Mouse (Mus musculus): ENCODE results near the gene Tiprl.
A peak's percentile ranks its signal among the peaks of the same experiment; 100 is the strongest.

Tiprl gene

DNA sequence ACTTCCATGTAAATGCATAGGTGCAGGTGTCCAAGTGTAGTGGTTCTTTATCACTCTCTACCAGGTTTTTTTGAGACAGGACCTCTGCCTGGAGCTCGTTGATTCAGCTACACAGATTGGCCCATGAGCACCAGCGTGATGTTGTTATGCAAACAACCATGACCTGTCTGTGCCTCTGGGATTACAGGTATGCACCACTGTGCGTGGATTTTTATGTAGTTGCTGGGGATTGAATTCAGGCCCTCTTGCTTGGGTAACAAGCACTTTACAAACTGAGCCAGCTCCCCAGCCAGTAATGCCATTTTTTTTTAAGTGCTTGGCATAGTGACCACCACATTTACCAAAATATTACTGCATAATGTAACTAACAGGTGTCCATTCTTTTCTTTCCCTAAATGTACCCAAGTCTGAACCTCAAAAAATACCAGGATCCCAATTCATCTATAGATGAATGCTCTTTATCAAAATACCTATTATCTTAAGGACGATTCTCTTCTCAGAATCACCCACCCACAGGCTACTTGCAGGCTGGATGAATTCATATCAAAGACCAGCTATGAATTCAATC, 35.3 kb downstream of the Tiprl start:
- DNase-seq = no peak

DNA sequence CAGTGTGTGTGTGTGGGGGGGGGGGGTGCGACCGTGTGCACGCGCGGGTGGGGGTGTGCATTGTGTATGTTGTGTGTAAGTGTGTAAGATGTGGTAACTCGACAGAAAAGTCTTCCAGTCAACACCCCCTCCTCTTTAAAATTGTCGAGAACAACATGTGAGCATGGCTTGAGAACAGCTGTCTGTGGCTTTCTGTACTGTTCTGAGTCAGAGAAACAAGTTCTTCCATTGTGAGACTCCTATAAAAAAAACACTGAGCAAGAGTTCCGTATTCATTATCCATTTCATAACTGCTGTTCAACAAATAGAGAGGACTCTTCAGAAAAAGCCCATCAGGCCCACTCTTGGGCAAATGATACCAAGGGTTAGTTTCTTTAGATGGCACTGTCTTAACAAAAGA, 36.0 kb downstream of the Tiprl start:
- DNase-seq = no peak

DNA sequence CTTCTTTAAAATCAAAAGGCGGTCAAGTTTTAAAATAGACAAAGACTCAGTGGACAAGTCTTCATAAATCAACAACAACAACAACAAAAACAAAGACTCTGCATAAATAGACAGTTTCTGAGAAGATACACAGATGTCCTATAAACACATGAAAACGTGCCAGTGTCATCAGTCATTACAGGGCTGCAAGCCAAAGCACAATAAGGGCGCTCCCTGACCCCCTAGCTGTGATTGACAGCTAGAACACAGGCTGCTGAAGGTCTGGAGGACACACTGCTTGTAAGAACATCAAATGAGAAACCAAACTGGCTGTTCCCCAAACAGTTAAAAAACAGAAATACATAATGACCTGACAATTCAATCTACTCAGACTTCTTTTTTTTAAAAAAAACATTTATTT, 37.2 kb downstream of the Tiprl start:
- DNase-seq = no peak

DNA sequence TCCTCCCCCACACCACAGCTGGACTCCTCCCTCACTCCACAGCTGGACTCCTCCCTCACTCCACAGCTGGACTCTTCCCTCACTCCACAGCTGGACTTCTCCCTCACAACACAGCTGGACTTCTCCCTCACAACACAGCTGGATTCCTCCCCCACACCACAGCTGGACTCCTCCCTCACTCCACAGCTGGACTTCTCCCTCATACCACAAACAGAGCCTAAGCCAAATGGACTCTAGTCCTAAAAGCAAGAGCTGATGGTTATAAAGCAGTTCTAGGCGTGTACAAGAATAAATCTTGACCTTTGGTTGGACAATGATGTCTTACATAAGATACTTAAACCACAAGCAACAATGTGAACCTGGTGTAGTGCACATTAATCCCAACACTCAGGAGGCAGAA, 37.8 kb downstream of the Tiprl start:
- DNase-seq = no peak

DNA sequence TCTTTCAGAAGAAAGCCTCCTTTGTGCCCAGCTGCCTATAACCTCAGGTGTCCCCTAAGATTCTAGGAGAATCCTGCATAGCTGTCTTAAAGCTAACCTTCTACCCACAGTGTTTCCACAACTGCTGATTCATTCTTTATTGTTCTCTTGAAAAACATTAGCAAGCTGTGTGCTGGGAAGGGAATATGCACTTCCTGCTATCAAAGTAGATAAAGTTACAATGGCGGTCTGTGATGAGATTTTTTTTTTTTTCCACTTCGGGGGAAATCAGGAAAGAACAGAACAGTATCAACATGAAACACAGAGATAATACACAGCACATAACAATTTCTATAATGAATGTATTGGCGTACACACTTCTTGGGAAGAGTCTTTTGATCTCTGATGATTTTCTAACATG, 38.9 kb downstream of the Tiprl start:
- DNase-seq = no peak

DNA sequence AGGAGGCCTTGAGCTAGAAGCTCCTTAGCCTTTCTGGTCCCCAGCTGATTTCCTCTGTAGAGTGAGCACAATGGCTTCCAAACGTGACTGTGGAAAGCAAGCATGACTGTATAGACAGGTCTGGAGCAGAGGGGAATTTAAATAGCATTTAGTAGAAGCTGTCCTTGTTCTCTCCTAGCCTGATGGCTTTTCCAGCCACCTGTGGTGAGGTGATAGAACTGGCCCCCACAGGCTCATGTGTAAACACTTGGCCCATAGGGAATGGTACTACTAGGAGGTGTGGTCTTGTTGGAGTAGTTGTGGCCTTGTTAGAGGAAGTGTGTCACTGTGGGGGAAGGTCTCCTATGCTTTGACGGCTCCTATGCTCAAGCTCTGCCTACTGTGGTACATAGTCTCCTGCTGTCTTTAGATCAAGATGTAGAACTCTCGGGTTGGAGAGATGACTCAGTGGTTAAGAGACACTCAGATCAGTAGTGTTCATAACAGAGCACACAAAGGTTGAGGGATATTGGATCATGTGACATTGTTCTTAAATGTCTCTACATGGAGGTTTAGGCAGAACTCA, 41.3 kb downstream of the Tiprl start:
- DNase-seq = no peak

DNA sequence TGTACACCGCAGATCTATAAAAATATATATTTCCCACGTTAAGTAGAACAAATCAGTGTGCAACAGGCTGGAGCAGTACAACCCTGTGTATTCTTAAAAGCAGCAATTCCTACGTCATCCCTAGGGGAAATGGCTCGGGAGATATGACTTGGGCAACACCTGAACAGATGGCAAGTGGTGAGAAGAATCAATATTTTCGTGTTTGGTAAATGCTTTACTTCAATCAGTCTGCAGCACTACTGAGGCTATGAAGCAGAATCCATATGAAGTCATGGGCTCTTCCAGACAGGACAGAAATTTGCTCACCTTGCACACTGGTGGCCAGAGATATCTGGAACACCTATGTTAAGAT, 42.2 kb downstream of the Tiprl start:
- no peak for DNase-seq

DNA sequence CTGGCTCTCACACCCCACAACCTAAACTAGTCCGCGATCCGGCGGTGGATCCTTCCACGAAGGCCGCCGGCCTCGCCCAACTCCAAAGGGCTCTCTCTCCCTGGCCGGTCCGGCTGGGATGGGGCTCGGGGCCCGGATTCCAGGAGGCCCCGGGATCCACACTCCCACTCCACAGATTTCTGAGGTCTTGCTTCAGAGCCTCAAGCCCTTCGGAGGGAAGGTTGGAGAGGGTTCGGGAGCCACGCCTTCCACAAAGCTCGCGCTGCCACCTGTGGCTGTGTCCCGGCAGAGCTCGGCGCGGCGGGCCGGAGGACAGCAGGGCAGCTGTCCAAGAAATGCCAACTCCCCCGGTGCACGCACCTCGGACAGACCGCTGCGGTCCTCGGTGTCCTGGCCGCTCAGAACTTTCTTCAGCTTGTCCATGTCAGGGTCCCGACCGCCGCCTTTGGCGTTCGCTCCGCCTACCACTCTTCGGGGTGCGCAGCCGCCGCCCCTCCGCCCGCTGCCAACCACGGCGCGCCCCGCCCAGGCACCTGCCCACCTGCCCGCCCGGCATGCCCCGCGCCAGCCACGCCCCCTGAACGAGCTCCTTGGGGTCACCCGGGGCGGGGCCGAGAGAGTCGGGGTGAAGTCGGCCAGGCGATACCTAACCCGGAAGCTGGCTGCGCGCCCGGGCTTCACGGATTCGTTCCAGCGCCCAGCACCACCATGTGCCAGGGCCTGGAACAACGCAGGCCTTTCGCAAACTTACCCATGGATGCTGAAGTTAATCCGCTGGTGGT, 42.7 kb downstream of the Tiprl start, which contains the start of gene Sft2d2:
Gene Sft2d2, minus strand, starts transcription at position 559 of the 782 bp plus-strand sequence.
- peak; percentile 91 for DNase-seq

DNA sequence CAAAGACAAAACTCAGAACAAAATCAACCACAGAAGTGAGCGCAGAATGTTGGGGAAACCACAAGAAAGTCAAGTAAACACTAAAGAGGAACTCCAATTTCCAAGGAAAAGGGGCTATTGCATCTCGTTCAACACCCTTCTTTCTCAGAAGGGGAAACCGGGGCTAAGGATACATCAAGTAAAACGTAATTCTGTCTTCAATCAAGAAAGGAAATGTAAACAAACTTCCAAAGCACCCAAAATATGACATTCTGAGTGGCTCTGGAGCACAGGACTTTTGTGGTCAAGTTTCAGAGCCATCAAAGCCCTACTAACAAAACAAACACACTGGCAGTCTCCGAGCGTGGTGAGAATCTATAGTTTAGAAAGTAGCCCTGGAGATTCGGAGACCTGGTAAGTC, 43.4 kb downstream of the Tiprl start:
- no peak for DNase-seq

DNA sequence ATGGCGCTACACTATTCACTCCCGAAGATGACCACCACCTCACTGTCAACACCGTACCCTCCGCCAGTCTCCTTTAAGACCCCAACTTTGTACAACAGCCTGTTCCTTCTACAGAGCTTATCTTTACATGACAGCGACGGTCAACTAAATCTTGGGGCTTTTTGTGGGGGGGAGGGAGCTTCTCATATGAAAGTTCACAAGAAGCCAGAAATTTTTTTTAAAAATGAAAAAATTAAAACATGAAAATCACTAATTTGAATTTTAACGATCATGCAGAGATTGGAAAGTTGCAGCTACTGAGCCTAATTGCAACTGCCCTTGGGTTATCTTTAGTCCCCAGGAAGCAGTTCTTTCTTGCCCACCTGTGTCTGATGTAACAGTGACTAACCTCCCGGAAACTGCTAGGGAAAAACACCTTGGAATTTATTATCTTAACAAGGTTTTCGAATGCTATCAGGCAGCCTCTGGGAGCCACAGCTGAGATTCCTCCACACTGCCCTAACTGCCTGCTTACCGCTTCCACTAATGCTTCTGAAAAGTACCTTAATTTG, 44.0 kb downstream of the Tiprl start:
- no peak for DNase-seq

DNA sequence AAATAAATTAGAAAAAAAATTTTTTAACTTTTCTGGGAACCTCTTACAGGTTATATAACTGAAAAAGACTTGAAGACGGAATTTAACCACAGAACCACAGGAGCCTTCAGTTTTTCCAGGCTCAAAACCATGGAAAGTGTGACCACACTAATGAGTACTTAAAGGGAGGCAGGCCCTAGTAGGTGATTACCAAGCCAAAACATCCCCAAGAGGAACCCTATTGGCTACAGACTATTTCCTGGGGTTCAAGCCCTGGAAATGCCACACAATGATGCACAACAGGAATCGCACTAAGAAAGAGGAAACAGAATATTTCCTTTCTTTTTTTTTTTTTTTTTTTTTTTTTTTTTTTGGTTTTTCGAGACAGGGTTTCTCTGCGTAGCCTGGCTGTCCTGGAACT, 44.7 kb downstream of the Tiprl start:
- DNase-seq = no peak

DNA sequence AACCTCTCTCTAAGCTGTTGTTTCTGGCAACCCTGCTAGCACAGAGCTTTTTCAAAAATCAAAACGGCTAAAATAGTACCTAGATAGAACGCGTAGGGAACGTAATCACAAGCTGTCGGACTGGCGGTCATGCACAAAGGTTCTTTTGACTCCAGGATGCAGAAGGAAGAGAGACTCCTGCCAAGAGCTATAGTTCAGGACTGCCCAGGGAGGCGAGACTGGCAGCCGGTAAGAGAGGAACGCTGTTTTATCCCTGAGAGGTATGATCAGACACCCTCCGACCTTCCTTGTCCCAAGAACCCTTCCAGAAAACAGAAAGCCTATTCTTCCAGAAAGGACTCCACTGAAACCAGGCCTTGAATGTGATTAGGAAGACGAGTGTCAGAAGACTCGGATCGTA, 45.2 kb downstream of the Tiprl start:
- DNase-seq = no peak

DNA sequence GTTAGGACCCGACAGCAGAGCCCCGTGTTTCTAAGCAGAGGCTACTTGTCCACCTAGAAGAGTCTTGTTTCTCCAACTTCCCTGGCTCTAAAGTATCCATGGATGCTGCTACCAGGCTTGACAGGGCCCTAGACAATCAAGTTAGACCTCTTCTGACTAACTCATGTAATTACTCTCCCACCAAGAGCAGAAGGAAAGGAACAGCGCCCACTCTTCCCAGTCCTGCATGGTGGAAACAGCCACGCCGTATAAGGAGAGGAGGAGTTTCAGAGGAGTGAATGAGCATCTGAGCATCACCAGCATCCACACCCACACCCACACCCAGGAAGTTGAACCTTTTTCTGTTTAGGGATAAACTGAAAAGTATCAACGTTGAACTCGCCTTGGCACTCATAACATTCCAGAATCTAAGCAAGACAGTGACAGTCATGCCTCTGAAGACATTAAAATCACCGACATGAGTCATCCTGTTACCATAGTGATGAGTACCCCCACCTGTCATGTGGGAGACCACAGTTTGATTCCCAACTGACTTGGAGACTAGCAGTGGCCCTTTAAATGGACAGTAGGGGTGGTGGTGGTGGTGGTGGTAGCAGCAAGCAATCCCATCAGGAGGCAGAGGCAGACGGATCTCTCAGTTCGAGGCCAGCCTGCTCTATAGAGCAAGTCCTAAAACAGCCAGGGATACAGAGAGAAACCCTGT, 46.1 kb downstream of the Tiprl start:
- DNase-seq = no peak

DNA sequence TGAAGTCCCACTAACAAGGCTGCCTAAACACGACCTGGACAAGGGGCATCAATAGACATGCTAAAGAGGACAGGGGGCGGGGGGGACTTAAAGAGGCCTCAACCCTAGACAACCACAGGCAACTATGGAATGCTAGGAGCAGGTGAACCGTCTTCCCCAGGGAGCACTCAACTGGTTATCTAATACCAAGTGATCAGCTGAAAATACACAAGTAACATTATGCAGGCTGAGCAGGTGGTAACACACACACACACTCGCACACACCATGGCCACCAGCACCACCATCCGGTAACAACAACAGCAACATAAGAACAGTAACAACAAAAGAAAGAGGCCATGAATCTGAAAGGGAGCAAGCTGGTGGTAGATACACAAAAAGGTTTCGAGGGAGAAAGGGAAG, 46.7 kb downstream of the Tiprl start:
- no peak for DNase-seq

DNA sequence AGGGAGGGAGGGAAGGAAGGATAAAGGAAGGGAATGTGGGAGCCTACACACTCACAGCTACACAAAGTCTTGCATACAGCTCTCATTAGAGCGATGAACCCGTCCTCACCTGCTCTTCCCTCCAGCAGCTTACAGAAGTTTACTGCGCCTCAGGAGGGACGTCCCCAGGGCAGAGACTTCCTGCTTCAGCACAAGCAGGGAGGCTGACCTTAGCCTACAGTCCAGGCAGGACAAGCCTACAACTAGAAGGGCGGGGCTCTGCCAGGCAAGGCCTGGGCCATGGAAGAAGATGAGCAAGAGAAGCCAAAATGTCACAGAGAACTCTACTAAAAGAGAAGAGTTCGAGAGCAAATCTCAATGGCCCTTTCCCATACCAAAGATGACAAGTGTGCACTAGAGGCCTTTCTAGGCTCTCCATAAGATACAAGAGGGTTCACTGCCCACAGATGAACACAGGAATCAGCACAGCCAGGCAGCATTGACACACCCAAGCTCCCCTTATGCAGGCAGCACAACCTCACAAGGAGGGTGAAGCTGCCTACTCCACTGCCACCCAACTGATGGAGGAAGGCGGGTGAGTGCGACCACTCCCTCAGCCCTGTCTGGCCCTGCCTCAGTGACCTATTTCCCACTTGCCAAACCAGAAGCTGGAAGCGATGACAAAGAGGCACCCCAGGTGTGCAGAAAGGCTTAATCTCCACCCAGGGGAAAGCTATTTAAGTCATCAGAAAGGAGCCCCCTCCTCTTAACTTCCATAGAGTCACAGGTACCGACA, 47.8 kb downstream of the Tiprl start:
- DNase-seq = no peak

DNA sequence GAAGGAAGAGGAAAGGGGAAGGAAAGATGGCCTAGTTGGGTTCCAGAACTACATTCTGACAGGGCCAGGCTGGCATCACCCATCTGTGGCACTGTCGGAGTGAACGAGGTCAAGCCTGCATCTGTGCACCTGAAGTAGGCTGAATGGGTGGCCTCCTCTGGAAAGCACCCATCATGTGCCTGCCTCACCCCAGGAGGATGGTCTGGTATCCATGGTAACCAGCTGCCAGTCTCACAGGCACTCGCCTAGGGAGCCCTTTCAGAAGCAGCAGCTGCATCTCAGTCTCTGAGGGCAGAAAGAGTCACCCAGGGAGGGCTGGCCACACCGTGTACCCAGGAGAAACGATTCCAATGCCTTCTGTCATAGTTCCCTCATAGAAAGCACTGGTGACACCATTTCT, 49.4 kb downstream of the Tiprl start:
- no peak for DNase-seq

DNA sequence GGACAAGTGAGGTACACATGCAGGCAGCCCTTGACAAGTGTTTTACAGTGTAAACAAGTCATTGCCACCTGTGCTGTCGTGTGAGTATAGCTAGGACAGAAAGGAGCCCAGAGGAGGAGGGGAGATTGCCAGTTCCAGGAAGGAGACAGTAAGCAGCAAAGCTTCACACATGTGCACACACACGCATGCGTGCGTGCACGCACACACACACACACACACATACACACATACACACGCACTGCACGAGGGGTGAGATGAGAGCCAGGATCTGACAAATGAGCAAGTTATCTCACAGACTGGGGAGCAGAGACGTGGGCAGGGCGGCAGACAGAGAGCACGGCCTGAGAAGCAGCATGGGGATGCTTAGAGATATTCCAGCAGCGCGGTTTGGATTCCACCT, 50.3 kb downstream of the Tiprl start:
- no peak for DNase-seq

DNA sequence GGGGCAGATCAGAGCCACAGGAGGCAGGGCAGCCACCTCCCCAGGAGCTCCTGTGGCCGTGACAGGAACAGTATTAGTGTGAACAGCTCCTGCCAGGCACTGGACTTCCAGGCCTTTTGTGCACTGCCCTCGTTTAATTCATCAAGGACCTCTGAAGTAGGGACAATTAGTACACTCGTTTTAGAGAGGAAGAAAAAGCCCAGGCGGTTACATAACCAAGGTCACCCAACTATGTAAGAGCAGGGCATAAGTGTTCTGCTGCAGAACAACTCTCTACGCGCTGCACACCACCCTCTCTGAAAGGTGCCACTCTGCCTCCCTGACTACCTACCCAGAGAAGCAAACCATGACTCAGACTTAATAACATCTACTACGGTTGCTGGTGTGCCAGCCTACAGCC, 51.7 kb downstream of the Tiprl start:
- DNase-seq = no peak

DNA sequence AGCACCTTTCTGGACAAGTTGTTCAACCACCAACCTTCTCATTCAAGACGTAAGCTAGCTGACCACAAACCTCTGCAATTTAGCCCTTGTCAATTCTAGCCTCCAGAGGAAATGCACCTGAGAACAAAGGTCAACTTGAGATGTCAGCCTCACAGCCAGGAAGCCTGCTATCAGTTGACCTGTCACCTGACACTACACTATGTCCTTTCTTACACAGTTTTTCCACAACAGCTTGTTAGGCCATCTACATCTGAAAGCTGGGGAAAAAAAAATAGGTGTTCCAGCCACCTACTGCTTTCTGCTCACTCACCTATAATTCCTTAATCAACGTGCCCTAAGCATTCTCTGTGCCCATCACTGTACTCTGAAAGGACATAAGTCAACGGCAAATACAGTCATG, 52.6 kb downstream of the Tiprl start:
- no peak for DNase-seq

DNA sequence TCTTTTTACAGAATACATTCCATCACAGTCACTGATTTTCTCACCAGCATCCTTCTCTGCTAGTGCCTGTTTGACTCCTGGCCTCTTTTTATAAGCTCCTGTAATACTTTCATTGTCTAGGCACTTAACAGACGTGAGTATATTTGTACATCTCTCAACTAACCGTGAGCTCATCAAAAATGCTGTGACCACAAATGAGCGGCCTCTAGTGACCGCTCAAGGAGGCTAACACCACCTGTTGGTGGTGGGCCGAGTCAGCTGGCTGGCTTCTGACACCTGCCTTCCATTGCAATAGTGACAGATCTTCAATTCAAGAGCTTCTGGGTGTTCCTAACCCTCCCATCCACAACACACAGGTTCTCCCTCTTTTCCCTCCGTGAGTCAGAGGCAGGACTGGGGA, 53.4 kb downstream of the Tiprl start:
- no peak for DNase-seq

DNA sequence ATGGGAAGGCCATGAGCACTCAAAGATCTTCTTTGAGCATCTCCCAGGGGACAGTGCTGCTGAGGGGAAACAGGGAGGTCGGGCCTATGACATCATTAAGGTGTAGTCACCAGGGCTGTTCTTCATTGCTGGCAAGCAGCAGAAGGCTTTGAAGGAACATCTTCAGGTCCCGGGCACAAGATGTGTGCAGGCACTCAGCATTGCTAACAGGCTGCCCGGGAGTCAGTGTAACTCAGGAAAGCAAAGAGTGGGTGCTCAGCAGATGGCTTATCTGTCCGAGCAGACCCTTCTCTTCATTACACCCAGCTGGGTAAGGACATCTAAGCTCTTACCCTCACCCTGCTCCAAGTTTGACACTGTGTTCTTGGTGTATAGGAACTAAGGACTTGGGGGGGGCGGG, 57.5 kb downstream of the Tiprl start:
- no peak for DNase-seq

DNA sequence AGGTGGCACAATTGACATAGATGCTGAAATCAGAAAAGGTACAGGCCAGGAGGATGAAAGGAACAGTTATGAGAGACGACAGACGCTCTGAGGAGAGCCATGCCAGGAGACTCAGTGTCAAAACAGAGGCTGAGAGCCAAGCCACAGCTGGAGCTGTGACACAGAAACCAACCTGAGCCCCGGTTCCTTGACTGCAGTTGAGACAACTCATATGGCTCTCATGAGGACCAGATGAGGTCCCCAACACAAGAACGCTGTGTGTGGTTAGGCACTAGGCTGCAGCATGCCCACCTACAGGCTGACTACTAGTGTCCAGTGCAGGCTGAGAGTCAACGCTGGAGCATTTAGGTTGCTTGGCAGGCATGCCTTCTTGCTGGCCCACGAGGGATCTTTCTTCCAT, 58.7 kb downstream of the Tiprl start:
- no peak for DNase-seq

DNA sequence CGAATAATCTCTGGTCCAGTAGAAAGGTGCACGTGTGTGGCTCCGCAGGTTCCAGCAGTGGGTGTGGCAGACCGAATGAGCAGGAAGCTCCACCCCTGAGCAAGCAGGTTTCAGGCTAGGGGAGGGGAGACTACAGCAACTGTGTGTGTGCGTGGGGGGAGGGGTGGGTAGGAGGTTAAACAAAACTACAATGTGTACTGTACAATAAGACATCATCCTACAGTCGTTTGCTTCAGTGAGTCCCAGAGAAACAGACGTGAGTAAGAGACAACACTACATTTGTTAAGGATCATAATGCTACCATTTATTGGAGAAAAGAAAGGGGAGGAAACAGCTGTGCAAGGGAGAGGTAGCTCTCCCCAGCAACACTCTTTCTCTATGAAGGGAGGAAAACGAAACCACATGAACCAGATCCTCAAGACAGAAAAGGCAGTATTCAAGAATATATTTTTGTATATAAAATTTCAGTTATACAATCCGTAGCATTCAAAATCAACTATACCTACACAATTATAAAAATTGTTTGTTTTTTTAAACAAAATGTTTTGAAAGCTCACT, 62.7 kb downstream of the Tiprl start:
- DNase-seq = no peak

All from embryo, embryonic 11 days (tissue).